ENCODE assay signal across 30 mouse cellular contexts in genomic region chr17:20473311-20473710, GRCm38 (mm10). TPM values are rescaled to one million over a fixed set of nuclear protein-coding genes. Genes with fewer than 3 reads are reported as not detected.
"Had no signal": no experiment of that assay in that cellular context is flagged by ENCODE, and none has a peak within 500 bp of the region (broad histone marks: within the 10 kb centered on the region; RNA-seq: fewer than 3 reads in every experiment).

No protein-coding gene starts in this region.

- H3K27me3 ChIP-seq: heart, embryonic 12.5 days; hindbrain, embryonic 13.5 days; intestine, embryonic 15.5 days; limb, embryonic 12.5 days had no signal

- H3K9ac ChIP-seq: heart, embryonic 12.5 days; hindbrain, embryonic 13.5 days; intestine, embryonic 15.5 days; limb, embryonic 12.5 days had no signal

- H3K4me3 ChIP-seq: gastrocnemius, adult 2 months; heart, embryonic 10.5 days; heart, embryonic 12.5 days; hindbrain, embryonic 10.5 days; hindbrain, embryonic 13.5 days; intestine, embryonic 15.5 days; layer of hippocampus, adult 2 months; left cerebral cortex, adult 2 months; limb, embryonic 10.5 days; limb, embryonic 12.5 days had no signal

- DNase-seq: gastrocnemius, adult 2 months; gastrocnemius, postnatal 10 days; gastrocnemius, postnatal 25 days; heart, adult 18-20 months; heart, postnatal 10 days; heart, postnatal 4 days; kidney, adult 18-20 months; kidney, adult 8-10 months; kidney, postnatal 10 days; kidney, postnatal 25 days; kidney, postnatal 4 days; liver had no signal

- ATAC-seq: hindbrain, embryonic 16.5 days; inflammation-experienced regulatory T-cells, adult 6 months; intestine, embryonic 15.5 days; intestine, postnatal 0 days had no signal

- H3K36me3 ChIP-seq: heart, embryonic 10.5 days; heart, embryonic 12.5 days; hindbrain, embryonic 10.5 days; hindbrain, embryonic 13.5 days; intestine, embryonic 15.5 days; limb, embryonic 10.5 days; limb, embryonic 12.5 days had no signal

- H3K4me1 ChIP-seq: heart, embryonic 10.5 days; heart, embryonic 12.5 days; hindbrain, embryonic 10.5 days; hindbrain, embryonic 13.5 days; intestine, embryonic 15.5 days; limb, embryonic 10.5 days; limb, embryonic 12.5 days had no signal

- H3K9me3 ChIP-seq: heart, embryonic 10.5 days; heart, embryonic 12.5 days; intestine, embryonic 15.5 days; limb, embryonic 10.5 days had no signal

- H3K27ac ChIP-seq: gastrocnemius, adult 2 months; heart, embryonic 10.5 days; hindbrain, embryonic 10.5 days; hindbrain, embryonic 13.5 days; intestine, embryonic 15.5 days; layer of hippocampus, adult 2 months; left cerebral cortex, adult 2 months; limb, embryonic 10.5 days; limb, embryonic 12.5 days had no signal

- H3K4me2 ChIP-seq: heart, embryonic 12.5 days; hindbrain, embryonic 13.5 days; intestine, embryonic 15.5 days; limb, embryonic 12.5 days; liver, embryonic 11.5 days had no signal

RNA-seq across cellular contexts. Expression of gene Vmn2r108, which starts 7.8 kb away (rescaled TPM):
- polyA plus RNA-seq: heart, embryonic 10.5 days; heart, embryonic 12.5 days; heart, embryonic 14.5 days; heart, embryonic 16.5 days; hindbrain, embryonic 10.5 days; hindbrain, embryonic 13.5 days; hindbrain, embryonic 16.5 days; inflammation-experienced regulatory T-cells, adult 6 months; intestine, embryonic 15.5 days; intestine, postnatal 0 days; kidney, embryonic 14.5 days; kidney, embryonic 16.5 days; limb, embryonic 10.5 days; limb, embryonic 12.5 days; limb, embryonic 14.5 days; liver, embryonic 11.5 days had no signal

RNA-seq across cellular contexts. Expression of gene Vmn1r225, which starts 24.6 kb away (rescaled TPM):
- polyA plus RNA-seq: heart, embryonic 10.5 days; heart, embryonic 12.5 days; heart, embryonic 14.5 days; heart, embryonic 16.5 days; hindbrain, embryonic 10.5 days; hindbrain, embryonic 13.5 days; hindbrain, embryonic 16.5 days; inflammation-experienced regulatory T-cells, adult 6 months; intestine, embryonic 15.5 days; intestine, postnatal 0 days; kidney, embryonic 14.5 days; kidney, embryonic 16.5 days; limb, embryonic 10.5 days; limb, embryonic 12.5 days; limb, embryonic 14.5 days; liver, embryonic 11.5 days had no signal

RNA-seq across cellular contexts. Expression of gene Vmn1r224, which starts 59.4 kb away (rescaled TPM):
- polyA plus RNA-seq: heart, embryonic 10.5 days; heart, embryonic 12.5 days; heart, embryonic 14.5 days; heart, embryonic 16.5 days; hindbrain, embryonic 10.5 days; hindbrain, embryonic 13.5 days; hindbrain, embryonic 16.5 days; inflammation-experienced regulatory T-cells, adult 6 months; intestine, embryonic 15.5 days; intestine, postnatal 0 days; kidney, embryonic 14.5 days; kidney, embryonic 16.5 days; limb, embryonic 10.5 days; limb, embryonic 12.5 days; limb, embryonic 14.5 days; liver, embryonic 11.5 days had no signal
